Mouse (Mus musculus): ENCODE measurements around the gene Mfsd6.

GRCm38 (mm10) chr1:52765176-52766111, 38.2 kb upstream of the Mfsd6 start:
- TF ChIP-seq CTCF (IDR thresholded peaks at IDR 0.05; ENCODE audit: insufficient read depth, low read depth, low read length) (no peak), POLR2A (IDR thresholded peaks at IDR 0.05; ENCODE audit: insufficient read depth, low read depth, low read length) (no peak)

All from olfactory bulb, adult 2 months (tissue).